Mouse (Mus musculus) thymus, adult 18-20 months (tissue): ENCODE measurements at regions not wholly inside any gene's neighbourhood (a gene's known extent, or its start where the extent isn't known, plus 50 kb on each side); places are given as distances from the start of the nearest gene placed in this dataset.

Experiments used
- DNase-seq, 2 experiments: peaks; one replicate each; pipeline ENCODE4 v3.0.0; 2022; ENCODE audit warnings: mixed read lengths in 2 of 2

GRCm38 (mm10) chr2:11362205-11362994 lies 190.5 kb downstream of the Prkcq start:
- DNase-seq = no peak

- DNase-seq = no peak
Measured at GRCm38 (mm10) chr2:11359280-11359679, 187.4 kb downstream of the Prkcq start.

GRCm38 (mm10) chr2:11356714-11357113 lies 184.8 kb downstream of the Prkcq start:
- DNase-seq = no peak

- DNase-seq = no peak
Measured at GRCm38 (mm10) chr2:11355594-11355993, 183.7 kb downstream of the Prkcq start.
